Mouse (Mus musculus) kidney, adult 2 months (tissue): ENCODE data around the gene Ccdc117. TPM values are rescaled to one million over a fixed set of nuclear protein-coding genes. Genes with fewer than 3 reads are reported as not detected.

Experiments used
- DNase-seq: peaks from one replicate; pipeline ENCODE4 v3.0.0; 2021
- H3K27ac ChIP-seq: fragments of 200-500 bp; 2 replicates; pipeline ENCODE4 v1.5.1; 2012; ENCODE audit warnings: low read depth, low read length, control low read depth, inconsistent platforms; ENCODE audit not compliant: insufficient read depth
- H3K27me3 ChIP-seq: fragments of 200-500 bp; replicated peaks from 2 replicates; pipeline ENCODE4 v1.6.1; 2012; ENCODE audit warnings: mild to moderate bottlenecking, moderate library complexity, low read length, inconsistent platforms; ENCODE audit not compliant: control insufficient read depth, insufficient read depth
- H3K36me3 ChIP-seq: fragments of 200-500 bp; 2 replicates; pipeline ENCODE4 v1.6.1; 2012; ENCODE audit warnings: mild to moderate bottlenecking, moderate library complexity, low read length, inconsistent platforms; ENCODE audit not compliant: control insufficient read depth, insufficient read depth
- H3K4me1 ChIP-seq: fragments of 200-500 bp; 2 replicates; pipeline ENCODE4 v1.6.1; 2011; ENCODE audit warnings: low read length; ENCODE audit not compliant: control insufficient read depth, insufficient read depth
- H3K4me3 ChIP-seq: fragments of 200-500 bp; 2 replicates; pipeline ENCODE4 v1.5.1; 2011; ENCODE audit warnings: mild to moderate bottlenecking, low read depth, low read length, control low read depth; ENCODE audit not compliant: insufficient read depth
- CTCF ChIP-seq: fragments of 200-500 bp; conservative IDR thresholded peaks from 2 replicates; pipeline ENCODE4 v1.5.1; 2011; ENCODE audit warnings: low read depth, mild to moderate bottlenecking, control low read depth, low read length, moderate library complexity, mixed read lengths; ENCODE audit not compliant: insufficient read depth, insufficient read length
- POLR2A ChIP-seq: fragments of 200-500 bp; IDR thresholded peaks from one replicate; pipeline ENCODE4 v1.6.1; 2011; ENCODE audit warnings: low read depth, low read length, control low read depth
- WGBS: fragments of 180-500 bp; shearing (Covaris S2); methylation state at CpG from one replicate; pipeline ENCODE4 v1.1.7; 2018; 5-methylcytosine and 5-hydroxymethylcytosine counted together
- polyA plus RNA-seq: library from polyadenylated mRNA; depleted of rRNA; stranded (reverse); fragments of >200 nt; gene quantifications from 2 replicates; pipeline ENCODE4 v1.2.3, GENCODE M21; 2012; rRNA removed

Ccdc117 gene
- 7.8 and 9.4 TPM in 2 replicates for polyA plus RNA-seq

GRCm38 (mm10) chr11:5541799-5542481 is at the start of gene Ccdc117:
TSS of gene Ccdc117 (minus strand) at chr11:5542187.
- peak within 1 kb of the TSS; percentile 95 for H3K27ac ChIP-seq
- peak; percentile 98 for DNase-seq
- H3K4me3 ChIP-seq = peak within 1 kb of the TSS; percentile 93
- H3K27me3 ChIP-seq = no peaks in the 10 kb centered on the region
- H3K4me1 ChIP-seq = peaks cover 21% of the 10 kb centered on the region; the same call in 1 of the 2 replicates
- no peaks in the 10 kb centered on the region; the same call in 1 of the 2 replicates for H3K36me3 ChIP-seq
- under 1% methylated on average over 65 of the region's 65 CpGs for WGBS
- TF ChIP-seq CTCF (peak; percentile 37; the same call in 1 of the 2 replicates), POLR2A (peak; percentile 69)

GRCm38 (mm10) chr11:5575046-5575445 is 33.1 kb upstream of the Ccdc117 start:
- 69% methylated on average over 6 of the region's 6 CpGs for WGBS
- DNase-seq = no peak
- H3K36me3 ChIP-seq = no peaks in the 10 kb centered on the region
- no peak overlapping the region for H3K4me3 ChIP-seq
- H3K27me3 ChIP-seq = no peaks in the 10 kb centered on the region
- TF ChIP-seq POLR2A (no peak), CTCF (no peak)
- H3K27ac ChIP-seq = no peak overlapping the region
- H3K4me1 ChIP-seq = no peaks in the 10 kb centered on the region

- H3K27ac ChIP-seq = no peak overlapping the region
- TF ChIP-seq CTCF (no peak), POLR2A (no peak)
- WGBS = 82% methylated on average over 2 of the region's 2 CpGs
- DNase-seq = no peak
- no peak overlapping the region for H3K4me3 ChIP-seq
- H3K4me1 ChIP-seq = no peaks in the 10 kb centered on the region
- no peaks in the 10 kb centered on the region for H3K27me3 ChIP-seq
- H3K36me3 ChIP-seq = no peaks in the 10 kb centered on the region
Measured at GRCm38 (mm10) chr11:5573821-5574220, 31.8 kb upstream of the Ccdc117 start.

GRCm38 (mm10) chr11:5571856-5572255 is 29.9 kb upstream of the Ccdc117 start:
- Histone ChIP-seq H3K36me3 (no peaks in the 10 kb centered on the region), H3K4me1 (no peaks in the 10 kb centered on the region), H3K27me3 (no peaks in the 10 kb centered on the region), H3K4me3 (no peak overlapping the region), H3K27ac (no peak overlapping the region)
- 94% methylated on average over 4 of the region's 4 CpGs for WGBS
- no peak for TF ChIP-seq CTCF
- no peak for TF ChIP-seq POLR2A
- DNase-seq = no peak

- DNase-seq = no peak
- TF ChIP-seq CTCF (no peak), POLR2A (no peak)
- no peaks in the 10 kb centered on the region for H3K27me3 ChIP-seq
- 89% methylated on average over 12 of the region's 12 CpGs for WGBS
- no peak within 1 kb of the TSS for H3K4me3 ChIP-seq
- no peak within 1 kb of the TSS for H3K27ac ChIP-seq
- no peaks in the 10 kb centered on the region for H3K36me3 ChIP-seq
- no peaks in the 10 kb centered on the region for H3K4me1 ChIP-seq
Measured at GRCm38 (mm10) chr11:5569474-5569873, 27.5 kb upstream of the Ccdc117 start, which contains the start of gene Ankrd36. TSS of gene Ankrd36 (plus strand) at chr11:5569684.

- Histone ChIP-seq H3K4me1 (no peaks in the 10 kb centered on the region), H3K36me3 (no peaks in the 10 kb centered on the region), H3K4me3 (no peak overlapping the region), H3K27me3 (no peaks in the 10 kb centered on the region), H3K27ac (no peak overlapping the region)
- WGBS = 87% methylated on average over 5 of the region's 5 CpGs
- TF ChIP-seq POLR2A (no peak), CTCF (no peak)
- DNase-seq = no peak
Measured at GRCm38 (mm10) chr11:5568082-5568481, 26.1 kb upstream of the Ccdc117 start.

- Histone ChIP-seq H3K4me1 (no peaks in the 10 kb centered on the region), H3K27me3 (no peaks in the 10 kb centered on the region), H3K36me3 (no peaks in the 10 kb centered on the region), H3K27ac (no peak overlapping the region), H3K4me3 (no peak overlapping the region)
- TF ChIP-seq CTCF (no peak), POLR2A (no peak)
- no peak for DNase-seq
- WGBS = 98% methylated on average over 6 of the region's 6 CpGs
Measured at GRCm38 (mm10) chr11:5567654-5568053, 25.7 kb upstream of the Ccdc117 start.
